Mouse (Mus musculus) kidney, embryonic 15.5 days (tissue): ENCODE measurements around the gene Hspb2. TPM values are rescaled to one million over a fixed set of nuclear protein-coding genes. Genes with fewer than 3 reads are reported as not detected.

Experiments used
- ATAC-seq: fragments of 200-750 bp; cut with Nextera tagmentation; replicated peaks from 2 replicates; pipeline ENCODE4 v1.8.0; 2017; ENCODE audit warnings: moderate TSS enrichment; ENCODE audit not compliant: low FRiP score
- H3K27ac ChIP-seq: fragments of 300-500 bp; sonication (generic); 2 replicates; pipeline ENCODE4 v1.5.1; 2015; ENCODE audit warnings: mild to moderate bottlenecking, inconsistent platforms
- H3K27me3 ChIP-seq: fragments of 300-500 bp; sonication (generic); 2 replicates; pipeline ENCODE4 v1.6.1; 2015; ENCODE audit warnings: inconsistent platforms
- H3K36me3 ChIP-seq: fragments of 300-500 bp; sonication (generic); 2 replicates; pipeline ENCODE4 v1.6.1; 2015; ENCODE audit warnings: inconsistent platforms
- H3K4me1 ChIP-seq: fragments of 300-500 bp; sonication (generic); 2 replicates; pipeline ENCODE4 v1.6.1; 2015; ENCODE audit warnings: inconsistent platforms
- H3K4me2 ChIP-seq: fragments of 300-500 bp; sonication (generic); 2 replicates; pipeline ENCODE4 v1.6.1; 2015; ENCODE audit warnings: moderate library complexity, mild to moderate bottlenecking, inconsistent platforms
- H3K4me3 ChIP-seq: fragments of 300-500 bp; sonication (generic); replicated peaks from 2 replicates; pipeline ENCODE4 v1.5.1; 2015; ENCODE audit warnings: mild to moderate bottlenecking, inconsistent platforms
- H3K9ac ChIP-seq: fragments of 300-500 bp; sonication (generic); 2 replicates; pipeline ENCODE4 v1.6.1; 2015; ENCODE audit warnings: mild to moderate bottlenecking, inconsistent platforms
- H3K9me3 ChIP-seq: fragments of 300-500 bp; sonication (generic); replicated peaks from 2 replicates; pipeline ENCODE4 v1.6.1; 2016; ENCODE audit warnings: inconsistent platforms
- WGBS: fragments of 180-500 bp; shearing (Covaris S2); methylation state at CpG from one replicate; pipeline ENCODE4 v1.1.7; 2015; ENCODE audit warnings: mixed read lengths; 5-methylcytosine and 5-hydroxymethylcytosine counted together
- polyA plus RNA-seq: library from polyadenylated mRNA; unstranded; fragments of >200 nt; fragmentation: Nextera tagmentation; extraction: Ambion mirVana; gene quantifications from 2 replicates; pipeline ENCODE4 v1.2.1, GENCODE M21; 2015

Hspb2 gene
- polyA plus RNA-seq, 1 experiment from 2014 or later, result 8.1 TPM

DNA sequence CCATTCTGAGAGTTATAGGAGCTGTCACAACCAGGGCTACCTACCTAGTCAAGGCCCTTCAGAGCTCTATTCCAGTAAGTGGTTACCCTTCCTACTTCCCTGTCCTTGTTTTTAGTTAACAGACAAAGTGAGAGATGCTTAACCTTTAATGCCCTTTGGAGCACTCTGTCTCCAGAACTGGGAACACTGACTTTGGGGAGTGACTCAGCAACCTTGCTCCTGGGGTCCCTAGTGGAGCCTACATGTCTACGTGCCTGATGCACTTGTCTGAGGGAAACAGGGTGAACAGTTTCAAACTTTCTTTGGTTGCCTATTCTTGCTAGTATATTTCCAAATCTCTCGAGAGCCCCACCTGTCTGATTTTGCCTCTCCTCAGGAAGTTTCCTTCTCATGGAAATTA, 9.4 kb downstream of the Hspb2 start:
- Histone ChIP-seq H3K9ac (no peak overlapping the region), H3K36me3 (no peaks in the 10 kb centered on the region), H3K4me3 (no peak overlapping the region), H3K4me1 (peaks cover 17% of the 10 kb centered on the region), H3K4me2 (no peak overlapping the region), H3K9me3 (no peaks in the 10 kb centered on the region), H3K27ac (no peak overlapping the region), H3K27me3 (peaks cover 2% of the 10 kb centered on the region; the same call in 1 of the 2 replicates)
- no peak for ATAC-seq
- WGBS, result 77% methylated on average over 2 of the region's 2 CpGs

DNA sequence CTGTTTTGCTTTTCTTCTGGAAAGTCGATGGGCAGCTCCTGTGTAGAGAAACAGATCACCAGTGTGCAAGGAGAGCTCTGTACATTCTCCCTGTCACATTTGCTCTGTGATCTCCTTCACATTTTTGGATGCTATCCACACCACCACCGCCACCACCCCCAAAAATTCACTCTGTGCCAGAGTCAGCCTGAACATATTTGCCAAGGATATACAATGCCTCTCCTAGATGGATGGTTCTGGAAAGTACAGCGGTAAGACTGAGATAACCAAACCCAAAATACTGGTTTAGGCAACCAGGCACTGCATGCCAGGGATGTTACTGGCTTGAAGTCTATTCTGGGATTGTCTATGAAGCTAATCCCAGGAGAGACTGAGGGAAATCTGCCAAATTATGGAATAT, 9.9 kb downstream of the Hspb2 start:
- no peak overlapping the region for H3K4me3 ChIP-seq
- H3K4me2 ChIP-seq, result no peak overlapping the region
- peaks cover 17% of the 10 kb centered on the region for H3K4me1 ChIP-seq
- 83% methylated on average over 3 of the region's 3 CpGs for WGBS
- H3K27me3 ChIP-seq, result peaks cover 3% of the 10 kb centered on the region; the same call in 1 of the 2 replicates
- H3K36me3 ChIP-seq, result no peaks in the 10 kb centered on the region
- ATAC-seq, result no peak
- H3K27ac ChIP-seq, result no peak overlapping the region
- H3K9ac ChIP-seq, result no peak overlapping the region
- H3K9me3 ChIP-seq, result no peaks in the 10 kb centered on the region

DNA sequence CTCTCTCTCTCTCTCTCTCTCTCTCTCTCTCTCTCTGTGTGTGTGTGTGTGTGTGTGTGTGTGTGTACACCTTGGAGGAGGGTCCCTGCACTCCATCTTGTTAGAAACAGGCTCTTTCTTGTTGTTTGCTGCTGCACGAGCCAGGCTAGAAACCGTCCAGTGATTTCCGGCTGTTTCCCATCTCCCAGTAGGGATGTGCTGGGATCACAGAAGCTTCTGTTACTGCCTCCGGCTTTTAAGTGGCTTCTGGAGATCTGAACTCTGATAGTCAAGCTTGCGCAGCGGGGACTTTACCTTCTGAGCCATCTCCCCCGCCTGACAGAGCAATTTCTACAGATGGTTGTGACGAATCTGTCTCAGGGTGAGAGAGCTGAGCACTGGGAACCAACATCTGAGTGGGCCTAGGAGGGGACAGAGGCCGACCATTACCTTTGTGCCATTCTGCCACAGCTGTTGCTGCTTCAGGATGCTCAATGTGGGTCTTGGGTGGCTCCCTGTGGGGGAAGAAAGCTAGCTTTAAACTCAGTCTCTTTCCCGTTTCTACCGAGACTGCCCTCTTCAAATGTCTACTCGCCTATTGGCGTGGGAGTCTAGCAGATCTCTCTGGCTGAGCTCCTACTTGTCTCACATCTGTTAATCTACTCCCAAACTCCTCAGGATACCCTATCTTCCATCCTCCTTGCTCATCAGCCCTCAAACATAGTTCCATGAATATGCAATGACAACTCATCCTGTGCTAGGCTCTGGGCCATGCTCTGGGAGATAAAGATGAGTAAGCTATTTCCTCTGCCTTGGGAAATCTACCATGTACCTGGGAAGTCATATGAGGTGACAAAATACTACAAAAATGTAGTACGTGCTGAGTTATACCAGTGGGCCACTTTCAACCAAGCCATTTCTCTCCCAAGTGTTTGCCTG, 11.0 kb downstream of the Hspb2 start:
- Histone ChIP-seq H3K4me3 (no peak overlapping the region), H3K4me2 (no peak overlapping the region), H3K9ac (no peak overlapping the region), H3K27ac (no peak overlapping the region), H3K4me1 (peaks cover 13% of the 10 kb centered on the region), H3K27me3 (peaks cover 3% of the 10 kb centered on the region; the same call in 1 of the 2 replicates), H3K36me3 (no peaks in the 10 kb centered on the region), H3K9me3 (no peaks in the 10 kb centered on the region)
- ATAC-seq, result no peak
- WGBS, result 82% methylated on average over 14 of the region's 14 CpGs

DNA sequence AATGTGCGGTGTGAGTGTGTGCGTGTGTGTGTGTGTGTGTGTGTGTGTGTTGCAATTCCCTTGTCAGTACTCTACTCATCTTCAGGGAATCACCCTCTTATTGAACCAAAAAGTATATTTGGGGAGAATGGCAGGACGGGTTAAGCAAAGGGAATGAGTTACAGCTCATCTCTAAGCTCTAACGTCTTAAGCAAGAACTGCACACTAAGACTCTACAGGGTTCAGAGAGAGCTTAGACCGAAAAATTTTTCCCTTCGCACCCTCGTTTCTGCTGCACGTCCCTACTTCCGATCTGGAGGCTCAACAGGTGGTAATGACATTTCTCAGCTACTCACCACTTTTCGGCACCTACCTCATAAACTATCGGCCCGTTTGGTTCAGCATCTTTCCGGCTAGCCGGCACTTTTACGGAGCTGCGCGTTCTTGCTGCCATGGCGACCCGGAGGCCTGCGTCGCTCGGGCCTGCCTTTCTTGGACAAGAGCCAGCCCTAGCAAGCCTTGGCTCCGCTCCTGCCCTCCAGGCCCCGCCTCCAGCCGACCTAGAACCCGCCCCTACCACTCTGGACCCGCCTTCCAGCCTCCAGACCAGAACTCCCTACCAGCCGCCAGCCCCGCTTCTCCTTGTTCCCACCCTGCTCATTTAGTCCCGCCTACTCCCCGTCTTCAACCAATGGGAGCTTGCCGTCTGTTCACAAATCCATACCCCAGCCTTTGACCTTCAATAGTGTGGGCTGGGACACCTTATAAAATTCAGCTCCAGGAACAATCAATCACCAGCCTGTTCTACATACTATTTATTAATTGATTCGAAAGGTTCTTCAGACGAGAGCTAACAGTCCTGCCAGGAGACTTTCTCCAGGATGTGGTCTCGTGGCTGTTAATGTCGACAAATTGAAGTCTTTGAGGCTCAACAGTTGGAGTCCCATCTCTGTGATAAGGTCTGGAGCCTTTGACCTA, 13.0 kb downstream of the Hspb2 start, which contains the start of gene Dixdc1:
TSS of gene Dixdc1 (minus strand) at position 604 of the 957 bp plus-strand sequence.
- Histone ChIP-seq H3K4me2 (peak within 1 kb of the TSS; percentile 66), H3K27me3 (peaks cover 3% of the 10 kb centered on the region; the same call in 1 of the 2 replicates), H3K9me3 (no peaks in the 10 kb centered on the region), H3K27ac (peak within 1 kb of the TSS; percentile 1; the same call in 1 of the 2 replicates), H3K9ac (peak within 1 kb of the TSS; percentile 23; the same call in 1 of the 2 replicates), H3K4me1 (peaks cover 13% of the 10 kb centered on the region), H3K4me3 (peak within 1 kb of the TSS; percentile 41), H3K36me3 (no peaks in the 10 kb centered on the region)
- peak; percentile 99 for ATAC-seq
- 13% methylated on average over 36 of the region's 36 CpGs for WGBS

DNA sequence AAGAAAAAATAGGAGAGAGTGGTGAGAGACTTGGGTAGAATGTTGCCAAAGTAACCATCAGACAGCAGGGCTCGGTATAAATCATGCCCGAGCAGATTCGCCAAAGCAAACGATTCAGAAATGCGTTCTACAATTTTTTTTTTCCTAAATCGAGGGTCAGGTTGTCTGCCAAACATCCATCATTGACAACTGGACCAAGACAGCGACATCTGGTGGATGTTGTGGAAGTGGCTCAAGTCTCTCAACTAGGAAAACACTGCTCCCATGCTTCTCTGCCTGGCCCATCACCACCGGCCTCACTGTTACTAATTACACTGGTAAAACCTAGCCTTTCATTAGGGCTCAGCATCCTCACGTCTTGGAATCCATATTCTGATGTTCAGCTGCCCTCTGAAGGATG, 17.2 kb downstream of the Hspb2 start:
- no peak overlapping the region for H3K9ac ChIP-seq
- WGBS, result 1% methylated on average over 9 of the region's 9 CpGs
- no peaks in the 10 kb centered on the region for H3K36me3 ChIP-seq
- H3K4me1 ChIP-seq, result peaks cover 13% of the 10 kb centered on the region
- H3K27me3 ChIP-seq, result peaks cover 3% of the 10 kb centered on the region; the same call in 1 of the 2 replicates
- no peak for ATAC-seq
- H3K27ac ChIP-seq, result no peak overlapping the region
- H3K4me2 ChIP-seq, result 0 out of 2 replicates have a peak overlapping the region, but pooled peaks have one; percentile 17
- H3K9me3 ChIP-seq, result no peaks in the 10 kb centered on the region
- no peak overlapping the region for H3K4me3 ChIP-seq

DNA sequence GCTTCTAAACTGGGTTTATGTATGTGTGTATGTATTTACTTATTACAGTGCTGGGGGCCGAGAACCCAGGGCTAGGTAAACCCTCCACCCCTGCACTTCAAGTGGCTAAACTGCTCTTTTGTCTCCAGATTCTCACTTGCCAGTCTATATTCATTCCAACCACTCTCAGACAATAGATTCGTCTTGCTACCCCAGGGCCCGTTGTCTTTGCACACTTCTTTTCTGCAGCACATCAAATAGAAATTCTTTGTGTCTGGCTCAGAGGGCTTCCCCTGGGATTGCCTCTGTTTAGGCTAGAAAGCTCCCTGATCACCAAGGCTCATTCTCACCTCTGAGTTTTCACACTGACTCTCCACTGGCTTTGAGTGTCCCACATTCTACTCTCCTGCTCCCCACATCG, 19.6 kb downstream of the Hspb2 start:
- Histone ChIP-seq H3K4me3 (no peak overlapping the region), H3K36me3 (no peaks in the 10 kb centered on the region), H3K4me1 (peaks cover 8% of the 10 kb centered on the region), H3K4me2 (no peak overlapping the region), H3K27ac (no peak overlapping the region), H3K9ac (no peak overlapping the region), H3K27me3 (no peaks in the 10 kb centered on the region), H3K9me3 (no peaks in the 10 kb centered on the region)
- WGBS, result 17% methylated on average over 4 of the region's 4 CpGs
- no peak for ATAC-seq

DNA sequence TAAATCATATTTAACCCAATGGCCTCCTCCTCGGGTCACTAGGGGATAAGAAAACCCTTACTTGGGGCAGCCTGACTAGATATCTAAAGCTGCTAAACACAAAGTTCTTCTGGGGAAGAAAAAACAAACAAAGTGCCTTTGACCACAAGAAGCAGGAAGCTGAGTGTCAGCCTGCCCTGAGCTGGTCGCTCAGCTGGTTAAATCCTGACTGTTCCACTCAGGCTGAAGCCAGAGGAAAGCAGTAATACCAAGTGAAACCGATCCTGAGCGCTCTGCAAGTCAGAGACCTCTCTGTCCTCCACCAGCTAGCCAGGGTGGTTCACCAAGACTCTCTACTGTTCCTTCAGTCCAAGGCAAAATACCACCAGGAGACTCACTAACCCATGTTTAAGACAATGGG, 22.6 kb downstream of the Hspb2 start:
- no peak overlapping the region for H3K9ac ChIP-seq
- H3K27me3 ChIP-seq, result no peaks in the 10 kb centered on the region
- WGBS, result 32% methylated on average over 4 of the region's 4 CpGs
- H3K36me3 ChIP-seq, result no peaks in the 10 kb centered on the region
- H3K4me3 ChIP-seq, result no peak overlapping the region
- peaks cover 26% of the 10 kb centered on the region for H3K4me1 ChIP-seq
- ATAC-seq, result no peak
- no peak overlapping the region for H3K27ac ChIP-seq
- no peaks in the 10 kb centered on the region for H3K9me3 ChIP-seq
- H3K4me2 ChIP-seq, result no peak overlapping the region

DNA sequence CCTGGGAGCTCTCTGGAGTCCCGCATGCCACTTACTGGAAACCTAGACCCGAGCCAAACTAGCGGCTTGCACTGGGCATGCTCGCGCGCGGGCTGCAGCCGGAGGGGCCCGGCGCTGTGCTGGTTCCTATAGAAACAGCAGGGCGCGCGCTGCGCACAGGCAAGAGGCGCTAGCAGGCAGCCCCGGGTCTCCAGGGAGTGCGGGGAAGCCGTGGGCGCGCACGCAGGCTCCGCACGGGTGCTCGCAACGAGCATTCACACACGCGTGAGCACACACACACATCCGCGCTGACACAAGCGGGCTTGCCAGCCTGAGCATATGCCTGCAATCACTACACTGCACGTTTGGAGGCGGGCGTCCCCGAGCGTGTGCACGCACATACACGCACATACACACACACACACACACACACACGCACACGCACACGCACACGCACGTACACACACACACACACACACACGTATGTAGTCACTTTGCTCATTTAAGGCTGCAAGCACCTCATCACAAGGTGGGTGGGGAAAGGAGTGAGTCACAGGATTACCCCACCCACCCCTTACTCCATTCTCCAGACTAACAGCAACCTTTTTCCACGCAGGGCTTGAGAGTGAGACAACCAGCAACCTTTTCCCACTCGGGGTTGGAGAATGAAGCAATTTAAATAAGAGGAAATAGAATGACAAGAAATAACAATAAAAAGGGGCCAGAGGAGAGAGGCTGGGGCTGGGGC, 24.1 kb downstream of the Hspb2 start:
- no peaks in the 10 kb centered on the region for H3K36me3 ChIP-seq
- WGBS, result under 1% methylated on average over 45 of the region's 45 CpGs
- peaks cover 30% of the 10 kb centered on the region for H3K4me1 ChIP-seq
- peak overlapping the region; percentile 68 for H3K4me3 ChIP-seq
- H3K27ac ChIP-seq, result peak overlapping the region; percentile 9; the same call in 1 of the 2 replicates
- H3K9ac ChIP-seq, result peak overlapping the region; percentile 57
- no peaks in the 10 kb centered on the region for H3K27me3 ChIP-seq
- peak; percentile 94 for ATAC-seq
- H3K4me2 ChIP-seq, result peak overlapping the region; percentile 91
- no peaks in the 10 kb centered on the region for H3K9me3 ChIP-seq

DNA sequence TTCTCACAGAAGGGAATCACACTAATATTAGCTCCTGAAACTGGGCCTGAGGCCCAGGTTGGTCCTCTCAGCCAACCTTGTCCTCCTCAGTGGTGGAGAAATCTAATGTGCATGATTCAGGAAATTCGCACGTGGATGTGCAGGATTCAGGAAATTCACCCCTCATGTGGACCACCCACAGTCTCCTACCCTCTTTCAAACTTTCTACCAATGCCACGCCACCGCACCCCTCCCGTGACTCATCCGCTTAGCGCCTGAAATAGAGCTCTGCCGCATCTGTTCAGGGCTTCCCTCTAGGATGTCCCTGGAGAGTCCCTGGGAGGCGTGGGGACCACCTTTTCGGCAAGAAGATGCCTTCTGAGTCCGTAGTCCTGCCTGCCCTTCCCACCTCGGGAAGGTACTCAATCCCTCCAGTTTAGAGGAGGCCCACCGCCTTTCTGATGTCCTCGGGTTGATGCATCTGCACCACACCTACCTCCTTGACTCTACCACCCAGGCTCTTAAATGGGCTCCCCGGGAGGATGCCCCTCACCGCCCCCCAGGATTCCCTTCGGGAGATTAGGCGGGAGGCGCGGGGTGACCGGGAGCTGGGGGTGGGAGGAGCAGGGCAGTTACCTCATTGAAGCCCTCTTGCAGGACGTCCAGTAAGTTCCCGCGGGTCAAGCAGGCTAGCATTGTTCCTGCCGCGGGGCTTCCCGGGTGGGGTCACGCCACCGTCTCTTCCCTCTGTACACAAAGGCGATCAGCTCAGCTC, 24.8 kb downstream of the Hspb2 start:
- Histone ChIP-seq H3K9me3 (no peaks in the 10 kb centered on the region), H3K27me3 (no peaks in the 10 kb centered on the region), H3K4me1 (peaks cover 30% of the 10 kb centered on the region), H3K4me2 (peak overlapping the region; percentile 91), H3K4me3 (peak overlapping the region; percentile 68), H3K27ac (peak overlapping the region; percentile 9; the same call in 1 of the 2 replicates), H3K9ac (peak overlapping the region; percentile 57), H3K36me3 (no peaks in the 10 kb centered on the region)
- 3% methylated on average over 30 of the region's 30 CpGs for WGBS
- ATAC-seq, result no peak; the same call in 1 of the 2 replicates

DNA sequence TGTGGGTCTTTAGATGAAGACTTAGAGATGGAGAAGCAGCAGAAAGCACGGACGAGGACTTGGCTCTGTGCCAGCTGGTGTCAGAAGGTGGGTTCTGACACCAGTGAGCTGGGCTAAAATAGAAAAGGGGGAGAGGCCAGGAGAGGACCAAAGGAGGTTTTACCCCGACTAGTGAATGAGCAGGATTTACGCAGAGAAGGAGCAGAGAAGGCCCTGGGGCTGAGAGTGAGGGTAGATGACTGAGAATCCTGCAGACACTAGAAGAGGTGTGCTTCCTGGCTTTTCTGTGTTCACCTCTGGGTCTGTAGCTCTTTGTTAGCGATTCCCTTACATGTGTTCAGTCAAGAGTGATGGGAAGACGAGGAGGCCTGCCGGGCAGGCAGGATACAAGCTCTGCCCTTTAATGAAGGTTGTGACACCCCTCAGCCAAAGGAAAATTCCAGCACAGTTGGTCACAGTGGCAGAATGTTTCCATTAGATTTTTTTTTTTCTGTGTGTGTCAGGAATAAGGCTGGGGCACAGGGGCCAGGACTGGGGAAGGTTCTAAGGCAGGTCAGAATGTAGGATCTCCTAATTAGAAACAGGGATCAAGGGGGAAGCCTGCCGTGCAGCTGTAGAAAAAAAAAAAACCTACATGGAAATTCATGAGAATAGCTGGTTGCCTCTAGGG, 26.1 kb downstream of the Hspb2 start:
- peaks cover 33% of the 10 kb centered on the region for H3K4me1 ChIP-seq
- H3K36me3 ChIP-seq, result no peaks in the 10 kb centered on the region
- H3K4me3 ChIP-seq, result no peak overlapping the region; the same call in 1 of the 2 replicates
- no peak for ATAC-seq
- no peak overlapping the region for H3K9ac ChIP-seq
- no peaks in the 10 kb centered on the region for H3K27me3 ChIP-seq
- no peaks in the 10 kb centered on the region for H3K9me3 ChIP-seq
- H3K27ac ChIP-seq, result no peak overlapping the region
- peak overlapping the region; percentile 91; the same call in 1 of the 2 replicates for H3K4me2 ChIP-seq
- 42% methylated on average over 8 of the region's 8 CpGs for WGBS
